Mouse (Mus musculus) thymus, adult 2 months (tissue): Measurements from ENCODE around the gene Nup107. TPM values are rescaled to one million over a fixed set of nuclear protein-coding genes. Genes with fewer than 3 reads are reported as not detected.

Experiments used
- DNase-seq: peaks from one replicate; pipeline ENCODE4 v3.0.0; 2021
- H3K27ac ChIP-seq: fragments of 200-500 bp; 2 replicates; pipeline ENCODE4 v1.5.1; 2012; ENCODE audit warnings: low read length, control low read depth; ENCODE audit not compliant: control insufficient read depth, insufficient read depth
- H3K27me3 ChIP-seq: fragments of 200-500 bp; 2 replicates; pipeline ENCODE4 v1.6.1; 2012; ENCODE audit warnings: mild to moderate bottlenecking, low read length, moderate library complexity, mixed read lengths; ENCODE audit not compliant: control insufficient read depth, insufficient read depth
- H3K36me3 ChIP-seq: fragments of 200-500 bp; 2 replicates; pipeline ENCODE4 v1.6.1; 2012; ENCODE audit warnings: mild to moderate bottlenecking, low read length, moderate library complexity; ENCODE audit not compliant: control insufficient read depth, insufficient read depth
- H3K4me1 ChIP-seq: fragments of 200-500 bp; replicated peaks from 2 replicates; pipeline ENCODE4 v1.6.1; 2012; ENCODE audit warnings: low read length; ENCODE audit not compliant: control insufficient read depth, insufficient read depth
- H3K4me3 ChIP-seq: fragments of 200-500 bp; 2 replicates; pipeline ENCODE4 v1.5.1; 2012; ENCODE audit warnings: mild to moderate bottlenecking, low read length, control low read depth, moderate library complexity; ENCODE audit not compliant: control insufficient read depth, insufficient read depth
- CTCF ChIP-seq: fragments of 200-500 bp; IDR thresholded peaks from 2 replicates; pipeline ENCODE4 v1.5.1; 2012; ENCODE audit warnings: mild to moderate bottlenecking, control low read depth, low read length, moderate library complexity, borderline replicate concordance; ENCODE audit not compliant: control insufficient read depth, poor library complexity, insufficient read depth; ENCODE audit errors: extremely low read depth
- POLR2A ChIP-seq: fragments of 200-500 bp; IDR thresholded peaks from 2 replicates; pipeline ENCODE4 v1.6.1; 2012; ENCODE audit warnings: mild to moderate bottlenecking, low read length, control low read depth, moderate library complexity; ENCODE audit not compliant: control insufficient read depth, poor library complexity, insufficient read depth; ENCODE audit errors: extremely low read depth
- WGBS: fragments of 180-500 bp; shearing (Covaris S2); methylation state at CpG from one replicate; pipeline ENCODE4 v1.1.7; 2018; 5-methylcytosine and 5-hydroxymethylcytosine counted together
- polyA plus RNA-seq: library from polyadenylated mRNA; depleted of rRNA; stranded (reverse); fragments of >200 nt; gene quantifications from 2 replicates; pipeline ENCODE4 v1.2.3, GENCODE M21; 2012

Nup107 gene
- polyA plus RNA-seq, 1 experiment: 21.4 TPM

DNA sequence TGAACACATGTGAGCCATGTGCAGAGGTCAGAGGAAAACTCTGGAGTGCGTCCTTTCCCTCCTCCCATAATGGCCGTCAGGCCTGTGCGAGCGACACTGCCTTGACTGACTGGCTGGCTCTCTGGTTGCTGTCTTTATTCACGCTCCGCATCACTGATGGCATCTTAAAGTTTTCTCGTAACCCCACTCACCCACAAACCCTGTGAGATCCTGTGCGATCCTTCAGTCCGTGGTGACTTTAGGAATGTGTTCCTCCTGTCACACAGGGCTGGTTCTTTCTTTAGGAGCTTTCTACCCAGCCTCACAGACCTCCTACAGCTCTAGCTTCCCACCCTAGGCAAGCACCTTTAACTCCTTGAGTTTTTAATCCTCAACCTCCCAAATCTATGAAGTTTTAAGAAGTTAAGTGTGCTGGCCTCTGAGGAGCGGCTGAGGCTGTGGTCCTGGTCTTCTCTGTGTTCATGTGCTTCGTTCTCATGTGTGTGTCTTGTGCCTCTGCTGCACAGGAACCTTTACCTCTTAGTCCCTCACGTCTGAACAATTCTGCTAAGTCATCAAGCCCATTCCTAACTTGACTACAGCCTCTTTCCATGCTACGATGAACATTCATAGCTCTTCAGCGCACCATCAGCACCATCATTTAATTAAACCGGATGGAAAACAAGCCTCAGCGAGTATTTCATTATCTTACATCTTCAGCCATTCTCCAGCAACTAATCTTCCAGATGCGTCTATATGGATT, 20.0 kb downstream of the Nup107 start:
- DNase-seq: no peak
- Histone ChIP-seq H3K4me1 (no peaks in the 10 kb centered on the region), H3K4me3 (no peak overlapping the region), H3K27me3 (no peaks in the 10 kb centered on the region), H3K27ac (no peak overlapping the region), H3K36me3 (peaks cover 61% of the 10 kb centered on the region)
- 97% methylated on average over 17 of the region's 17 CpGs for WGBS
- TF ChIP-seq POLR2A (no peak), CTCF (no peak)

DNA sequence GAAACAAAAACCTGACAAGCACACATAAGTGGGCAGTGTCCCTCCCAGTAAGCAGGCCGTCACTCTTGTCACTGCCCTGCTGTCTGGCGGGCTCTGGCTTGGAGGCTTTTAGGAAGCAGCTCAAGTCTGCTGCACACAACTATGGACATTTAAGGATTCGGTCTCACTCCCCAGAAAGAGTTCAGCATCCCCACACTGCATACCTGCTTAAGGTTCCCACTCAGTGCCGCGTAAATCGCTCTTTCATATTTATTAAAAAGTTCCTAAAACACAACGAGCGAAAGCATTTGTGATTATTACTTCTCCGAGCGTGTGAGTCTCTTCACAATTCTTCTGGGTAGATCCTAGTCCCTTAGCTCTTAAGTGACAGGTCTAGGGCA, 21.4 kb downstream of the Nup107 start:
- DNase-seq: no peak
- no peak overlapping the region for H3K4me3 ChIP-seq
- TF ChIP-seq CTCF (no peak), POLR2A (no peak)
- no peaks in the 10 kb centered on the region for H3K4me1 ChIP-seq
- peaks cover 59% of the 10 kb centered on the region for H3K36me3 ChIP-seq
- H3K27me3 ChIP-seq: no peaks in the 10 kb centered on the region
- H3K27ac ChIP-seq: no peak overlapping the region
- WGBS: 98% methylated on average over 10 of the region's 10 CpGs

DNA sequence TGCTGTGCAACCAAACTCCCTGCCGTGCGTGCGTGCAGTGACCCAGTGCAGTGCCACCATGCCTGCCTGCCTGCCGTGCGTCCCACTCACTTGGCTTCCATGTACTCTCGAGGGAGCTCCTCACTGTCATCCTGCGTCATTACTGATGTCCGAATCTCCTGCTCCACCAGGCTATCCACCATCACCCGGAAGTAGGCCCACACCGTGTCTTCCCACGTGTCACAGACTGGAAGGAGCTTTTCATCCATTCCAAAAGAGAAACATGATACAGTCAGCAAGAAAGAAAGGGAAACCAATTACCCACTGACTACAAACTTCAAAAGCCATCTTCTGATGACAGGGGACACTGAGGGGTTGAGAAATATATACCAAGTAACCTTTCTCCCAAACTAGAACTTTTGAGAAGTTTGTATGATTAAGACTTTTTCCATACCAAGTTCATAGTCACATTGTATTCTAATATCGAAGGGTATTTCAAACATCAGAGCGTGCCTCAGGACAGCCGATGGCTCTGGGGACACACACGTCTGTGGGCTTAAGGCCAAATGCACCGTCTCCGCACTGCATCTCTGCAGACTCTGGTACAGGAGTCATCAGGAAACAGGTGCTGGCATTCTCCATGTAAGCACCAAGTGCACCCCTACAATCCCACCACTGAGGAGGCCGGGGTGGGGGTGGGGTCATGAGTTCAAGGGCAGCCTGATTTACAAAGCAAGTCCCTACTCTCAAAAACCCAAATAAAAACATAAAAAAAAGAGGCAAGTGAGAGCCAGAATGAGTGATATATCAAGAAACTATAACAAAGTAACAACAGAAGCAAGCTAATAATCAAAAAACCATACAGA, 22.0 kb downstream of the Nup107 start:
- no peak overlapping the region for H3K4me3 ChIP-seq
- H3K36me3 ChIP-seq: peaks cover 64% of the 10 kb centered on the region
- no peak for DNase-seq
- no peak overlapping the region for H3K27ac ChIP-seq
- TF ChIP-seq CTCF (no peak), POLR2A (no peak)
- no peaks in the 10 kb centered on the region for H3K4me1 ChIP-seq
- 98% methylated on average over 18 of the region's 18 CpGs for WGBS
- no peaks in the 10 kb centered on the region for H3K27me3 ChIP-seq

DNA sequence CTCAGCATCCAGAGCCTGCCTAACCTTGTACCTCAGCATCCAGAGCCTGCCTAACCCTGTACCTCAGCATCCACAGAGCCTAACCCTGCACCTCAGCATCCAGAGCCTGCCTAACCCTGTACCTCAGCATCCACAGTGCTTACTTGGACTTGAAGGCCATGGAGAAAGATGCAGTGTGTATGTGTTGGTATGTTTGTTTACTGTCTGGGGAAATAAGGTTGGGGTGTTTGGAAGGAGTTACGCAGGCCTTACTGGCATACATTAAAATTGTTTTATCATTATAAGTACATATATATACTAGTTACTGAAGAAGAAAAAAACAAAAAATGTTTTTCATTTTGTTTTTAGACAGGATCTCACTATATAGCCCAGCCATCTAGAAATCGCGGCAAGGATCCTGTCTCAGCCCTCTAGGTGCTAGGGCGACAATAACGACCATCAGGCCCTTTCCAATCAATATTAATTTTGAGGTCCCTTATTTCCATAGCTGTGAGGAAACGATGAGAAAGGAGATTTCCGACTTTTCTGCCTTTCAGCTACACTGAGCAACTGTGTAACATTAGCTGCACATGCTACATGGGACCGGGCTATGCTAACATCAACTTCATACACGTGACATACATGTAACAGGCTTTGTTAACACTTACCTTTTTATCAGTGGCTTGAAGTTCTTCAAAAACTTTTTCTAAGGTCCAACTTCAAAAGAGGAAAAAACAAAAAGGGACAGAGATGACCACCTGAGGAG, 22.8 kb downstream of the Nup107 start:
- whole genome bisulfite sequencing: 95% methylated on average over 9 of the region's 9 CpGs
- TF ChIP-seq CTCF (no peak), POLR2A (no peak)
- Histone ChIP-seq H3K27ac (no peak overlapping the region), H3K4me3 (no peak overlapping the region), H3K36me3 (peaks cover 69% of the 10 kb centered on the region), H3K27me3 (no peaks in the 10 kb centered on the region), H3K4me1 (no peaks in the 10 kb centered on the region)
- DNase-seq: no peak

DNA sequence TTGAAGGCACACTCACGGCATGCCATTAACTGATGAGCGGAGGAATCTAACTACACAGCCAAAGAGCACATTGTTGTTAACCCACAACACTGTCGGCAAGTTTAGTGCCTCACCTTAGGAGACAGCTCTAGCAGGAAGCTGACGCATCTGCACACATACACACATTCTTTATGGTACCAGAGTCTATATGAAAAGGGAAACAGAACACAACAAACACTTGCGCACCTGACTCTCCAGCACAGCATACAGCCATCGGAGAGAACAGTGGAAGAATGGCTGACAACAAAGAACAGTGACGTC, 24.4 kb downstream of the Nup107 start:
- WGBS: 96% methylated on average over 7 of the region's 7 CpGs
- TF ChIP-seq CTCF (no peak), POLR2A (no peak)
- H3K36me3 ChIP-seq: peaks cover 62% of the 10 kb centered on the region

More for the DNA sequence above, 24.4 kb downstream of the Nup107 start:
- Histone ChIP-seq H3K4me3 (no peak overlapping the region), H3K4me1 (no peaks in the 10 kb centered on the region), H3K27ac (no peak overlapping the region), H3K27me3 (no peaks in the 10 kb centered on the region)
- DNase-seq: no peak
